Mouse (Mus musculus) gastrocnemius, postnatal 25 days (tissue): ENCODE measurements at regions not wholly inside any gene's neighbourhood (a gene's known extent, or its start where the extent isn't known, plus 50 kb on each side); places are given as distances from the start of the nearest gene placed in this dataset.

Source experiments
- DNase-seq: peaks from one replicate; pipeline ENCODE4 v3.0.0; 2022

DNA sequence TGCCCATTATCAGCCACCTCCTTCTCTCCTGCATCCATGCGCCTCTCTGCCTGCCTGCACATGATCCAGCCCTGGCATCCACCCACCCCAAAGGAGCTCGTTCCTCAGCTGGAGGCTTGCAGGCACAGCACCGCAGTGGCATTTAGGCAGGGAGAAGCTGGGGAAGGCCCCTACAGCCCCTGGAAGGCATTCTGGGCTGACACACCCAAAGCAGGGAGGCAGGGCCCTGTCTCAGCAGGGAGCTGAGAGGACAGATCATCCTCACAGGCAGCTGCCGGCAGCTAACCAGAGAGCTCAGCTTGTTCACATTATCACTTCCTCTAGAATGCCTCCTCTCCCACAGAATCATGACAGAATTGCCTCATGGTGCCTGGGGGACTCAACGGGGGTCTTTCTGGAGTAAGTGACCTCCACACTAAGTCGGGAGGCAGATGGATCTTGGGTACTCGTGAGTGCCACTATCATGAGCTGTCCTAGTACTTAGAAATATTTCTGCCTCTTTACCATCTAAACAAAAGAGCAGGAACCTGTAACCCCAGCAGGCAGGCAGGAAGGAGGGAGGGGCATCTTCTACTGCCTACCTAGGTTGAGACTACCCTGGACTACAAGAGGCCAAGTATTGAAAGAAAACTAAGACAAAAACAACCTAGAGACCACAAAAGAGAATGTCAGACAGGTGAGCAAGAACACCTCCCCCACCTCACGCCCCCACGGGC is 94.5 kb upstream of the Spred2 start:
- no peak for DNase-seq

DNA sequence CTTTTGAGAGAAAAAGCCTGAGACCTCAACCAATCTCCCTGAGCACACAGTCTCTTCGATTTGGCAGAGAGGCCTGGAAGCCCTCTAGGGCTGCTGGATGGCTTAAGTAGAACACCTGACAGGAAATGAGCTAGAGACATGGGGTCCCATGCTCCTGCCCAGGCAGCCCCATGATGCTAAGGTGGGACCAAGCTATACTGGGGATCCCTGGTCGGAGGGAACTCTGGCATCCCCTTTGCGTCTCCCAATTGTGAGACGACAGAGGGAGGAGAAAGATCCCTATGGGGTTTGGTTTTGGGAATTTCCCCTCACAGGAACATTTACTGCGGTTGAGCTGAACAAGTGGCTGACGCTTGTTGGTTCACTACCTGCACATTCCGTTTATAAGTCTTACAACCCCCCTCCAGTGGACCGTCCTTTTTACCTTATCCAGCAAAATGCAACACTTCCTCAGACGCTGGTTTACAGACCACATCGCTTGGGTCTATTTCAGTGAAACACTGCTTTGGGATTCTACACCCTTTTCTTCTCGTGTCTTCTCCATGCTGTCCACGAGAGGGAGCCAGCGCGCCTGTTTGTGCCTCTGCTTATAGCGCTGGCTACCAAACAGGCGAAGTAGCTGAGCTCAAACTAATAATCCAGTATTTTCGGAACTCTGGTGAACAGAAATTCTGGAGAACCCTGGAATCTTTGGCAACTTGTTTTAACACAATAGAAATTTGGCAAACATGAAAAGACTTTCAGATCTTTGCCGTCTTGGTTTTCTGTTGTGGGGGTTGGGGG is 93.7 kb upstream of the Spred2 start:
- peak; percentile 42 for DNase-seq

- no peak for DNase-seq
Measured at GRCm38 (mm10) chr11:19834561-19834960, 89.6 kb upstream of the Spred2 start.

DNA sequence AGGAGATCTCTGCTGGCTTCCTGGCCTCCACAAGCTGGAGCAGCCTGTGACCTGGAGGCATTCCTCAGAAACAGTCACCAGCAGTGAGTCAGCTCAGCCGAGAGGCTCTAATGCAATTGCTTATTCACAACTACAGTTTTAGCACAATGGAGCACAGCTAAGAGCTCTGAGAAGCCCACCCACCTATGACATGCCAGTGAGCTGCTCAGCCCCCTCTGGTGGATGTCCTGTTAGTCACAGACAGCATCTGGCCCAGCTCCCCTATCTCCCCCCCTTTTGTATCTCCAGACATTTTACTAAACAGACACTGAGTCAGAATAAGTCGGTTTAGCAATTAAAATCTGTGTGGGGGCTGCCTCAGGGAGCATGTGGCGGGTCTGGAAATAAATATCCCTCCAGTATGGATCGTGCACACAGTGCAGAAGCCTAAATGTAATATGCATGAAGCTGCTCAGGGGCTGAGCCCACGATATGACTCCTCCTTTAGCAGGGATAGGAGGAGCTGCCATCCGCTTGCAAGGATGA is 88.9 kb upstream of the Spred2 start:
- no peak for DNase-seq

- DNase-seq: no peak
Measured at GRCm38 (mm10) chr11:19838932-19839331, 85.2 kb upstream of the Spred2 start.

DNA sequence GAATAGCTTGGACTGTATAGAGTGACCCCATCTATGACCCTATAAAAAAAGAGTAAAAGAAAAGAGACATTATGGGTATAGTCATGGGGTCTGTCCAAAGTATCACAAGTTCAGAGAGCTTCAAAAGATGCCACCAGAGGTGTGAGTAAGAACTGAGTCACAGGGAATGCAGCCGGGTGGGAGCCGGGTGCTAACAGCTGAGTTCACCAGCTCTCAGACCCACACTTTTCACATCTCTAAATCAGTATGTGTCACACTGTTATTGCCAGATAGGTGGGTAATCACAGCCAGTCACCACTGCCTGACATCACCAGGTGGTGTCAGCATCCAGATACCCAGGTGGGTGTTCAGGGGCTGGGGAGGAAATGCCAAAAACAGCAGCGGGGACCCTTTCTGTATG is 81.1 kb upstream of the Spred2 start:
- no peak for DNase-seq

GRCm38 (mm10) chr11:19847910-19848309 is 76.3 kb upstream of the Spred2 start:
- no peak for DNase-seq

- DNase-seq: no peak
Measured at GRCm38 (mm10) chr11:19848412-19848811, 75.8 kb upstream of the Spred2 start.

DNA sequence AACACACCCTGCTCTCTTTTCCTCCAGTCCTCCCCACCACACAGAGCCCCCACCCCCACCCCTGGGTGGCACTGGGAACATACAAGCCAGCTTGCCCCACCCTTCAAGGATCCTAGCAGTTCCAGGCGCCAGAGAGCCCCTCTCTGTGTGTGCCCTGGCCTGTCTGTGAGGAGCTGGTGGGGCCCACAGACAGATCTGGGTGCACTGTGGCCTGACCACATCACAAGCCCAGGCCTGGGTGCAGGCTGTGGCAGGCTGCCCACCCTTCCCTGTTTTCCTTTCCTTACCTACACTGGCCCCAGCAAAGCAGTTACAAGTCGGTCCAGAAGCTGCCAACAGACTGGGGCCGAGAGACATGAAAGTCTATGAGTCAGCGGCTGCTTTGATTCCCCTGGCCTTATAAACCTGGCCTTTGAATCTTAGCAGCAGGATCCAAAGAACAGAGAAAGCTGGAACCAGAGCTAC is 74.8 kb upstream of the Spred2 start:
- no peak for DNase-seq

GRCm38 (mm10) chr11:19849844-19850420 is 74.2 kb upstream of the Spred2 start:
- no peak for DNase-seq

- no peak for DNase-seq
Measured at GRCm38 (mm10) chr11:19851022-19851615, 73.1 kb upstream of the Spred2 start.

DNA sequence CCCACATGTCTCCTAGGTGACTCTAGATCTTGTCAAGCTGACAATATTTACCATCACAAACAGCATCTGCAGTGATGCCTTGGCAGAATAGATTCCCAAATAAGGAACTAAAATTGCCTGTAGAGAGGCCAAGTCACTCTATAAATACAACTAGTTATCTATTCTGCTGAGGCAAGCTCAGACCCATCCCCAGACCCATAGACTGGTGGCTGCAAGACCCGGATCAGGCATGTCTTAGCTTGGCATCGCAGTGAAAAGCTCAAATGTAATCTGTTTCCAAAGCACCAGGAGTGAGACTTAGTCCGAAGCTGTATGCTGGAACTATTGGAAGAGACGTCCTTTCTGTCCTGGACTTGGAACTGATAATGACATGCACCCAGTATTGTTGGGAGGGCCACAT is 62.6 kb upstream of the Spred2 start:
- DNase-seq: no peak

GRCm38 (mm10) chr11:19863327-19863726 is 60.8 kb upstream of the Spred2 start:
- DNase-seq: no peak

GRCm38 (mm10) chr11:19866262-19866661 is 57.9 kb upstream of the Spred2 start:
- DNase-seq: no peak

- no peak for DNase-seq
Measured at GRCm38 (mm10) chr11:19869671-19870070, 54.5 kb upstream of the Spred2 start.

DNA sequence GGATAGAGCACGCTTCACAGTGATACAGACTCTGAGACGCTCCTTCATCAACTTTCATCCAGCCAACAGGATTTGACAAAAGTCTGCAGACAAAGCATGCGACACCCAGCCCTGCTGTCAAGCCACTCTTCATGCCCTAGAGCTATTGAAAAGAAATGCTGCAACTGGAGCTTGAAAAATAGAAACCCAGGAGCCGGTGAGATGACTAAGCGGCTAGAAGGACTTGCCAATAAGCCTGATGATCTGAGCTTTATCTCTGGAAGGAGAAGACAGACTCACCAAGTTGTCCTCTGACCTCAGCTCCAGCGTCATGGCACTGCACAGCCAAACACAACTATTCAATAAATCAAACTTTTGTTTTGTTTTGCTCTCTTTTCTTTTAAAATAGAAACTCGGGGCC is 54.0 kb upstream of the Spred2 start:
- DNase-seq: no peak

DNA sequence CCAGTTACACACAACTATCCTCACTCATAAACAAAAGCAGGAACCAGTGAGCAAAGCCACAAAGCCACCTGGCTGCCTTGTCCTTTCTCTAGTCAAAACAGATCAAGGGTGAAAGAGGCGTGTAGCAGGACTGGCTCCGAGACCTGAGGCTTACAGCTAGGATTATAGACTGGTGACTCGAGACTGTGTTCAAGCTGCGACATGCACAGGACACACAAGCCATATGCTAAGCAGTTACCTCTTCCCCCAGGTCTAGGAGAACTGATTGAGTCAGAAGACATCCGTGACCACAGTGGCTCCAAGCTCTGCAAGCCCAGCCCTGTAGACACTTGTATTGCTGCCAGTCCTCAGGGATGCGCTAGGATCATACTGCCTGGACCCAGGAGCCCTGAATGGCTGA is 50.4 kb upstream of the Spred2 start:
- no peak for DNase-seq
